Comparison of ENCODE assay signal across 9 mouse cellular contexts in the genomic region with DNA sequence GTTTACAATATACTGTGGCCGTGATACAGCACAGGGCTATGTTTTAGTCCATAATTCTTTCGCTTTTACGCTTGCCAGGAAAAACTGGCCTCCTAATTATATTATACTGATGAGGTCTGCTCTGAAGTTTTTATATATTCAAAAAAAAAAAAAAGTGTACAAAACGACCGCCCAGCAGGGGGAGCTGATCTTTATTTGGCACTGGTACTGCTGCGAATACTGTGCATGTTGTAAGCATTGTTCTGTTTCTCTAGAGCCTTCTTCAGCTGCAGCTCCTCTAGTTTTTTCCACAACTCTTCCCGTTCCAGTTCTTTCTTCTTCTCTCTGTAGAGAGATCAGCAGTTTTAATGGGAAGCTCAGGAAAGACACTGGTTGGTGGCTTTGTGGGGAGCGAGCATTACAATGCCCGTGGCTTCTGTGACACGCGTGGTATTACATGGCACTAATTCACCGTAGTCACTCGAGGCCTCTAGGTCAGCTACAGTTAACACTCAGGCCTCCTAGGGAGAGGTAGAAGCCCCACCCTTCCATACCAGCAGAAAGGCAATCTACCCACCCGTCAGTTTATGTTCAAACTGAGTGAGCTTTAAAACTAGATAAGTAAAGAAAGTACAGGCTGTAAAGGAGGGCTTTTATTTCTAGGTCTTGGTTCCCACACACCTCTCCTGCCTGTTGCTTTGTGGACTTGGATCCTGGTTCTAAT. TPM values are rescaled to one million over a fixed set of nuclear protein-coding genes. Genes with fewer than 3 reads are reported as not detected.
DNase-seq lines count a peak whose midpoint lies in the region; ATAC-seq lines count a peak whose summit lies in the region.
"Had no signal": no experiment of that assay in that cellular context is flagged by ENCODE, and none has a peak within 500 bp of the region (broad histone marks: within the 10 kb centered on the region; RNA-seq: fewer than 3 reads in every experiment).

No protein-coding gene starts in this region.

- H3K4me1 ChIP-seq in heart, embryonic 12.5 days (replicated peaks): peaks cover 27% of the 10 kb centered on the region
- H3K4me1 ChIP-seq in embryonic facial prominence, embryonic 10.5 days: peaks cover 30% of the 10 kb centered on the region
- peaks cover 22% of the 10 kb centered on the region for H3K4me1 ChIP-seq in lung, embryonic 15.5 days

- H3K27ac ChIP-seq in heart, embryonic 12.5 days (ENCODE audit: poor library complexity, severe bottlenecking): no peak overlapping the region
- peak overlapping the region; percentile 72 for H3K27ac ChIP-seq in embryonic facial prominence, embryonic 10.5 days (replicated peaks)
- H3K27ac ChIP-seq in lung, embryonic 15.5 days: 0 out of 2 replicates have a peak overlapping the region, but pooled peaks have one; percentile 45
- H3K27ac ChIP-seq: stomach, embryonic 15.5 days had no signal

- H3K27me3 ChIP-seq in heart, embryonic 12.5 days (replicated peaks): no peaks in the 10 kb centered on the region
- no peaks in the 10 kb centered on the region for H3K27me3 ChIP-seq in embryonic facial prominence, embryonic 10.5 days (replicated peaks; ENCODE audit: low read depth, poor library complexity, severe bottlenecking)
- no peaks in the 10 kb centered on the region for H3K27me3 ChIP-seq in lung, embryonic 15.5 days
- H3K27me3 ChIP-seq: stomach, embryonic 15.5 days had no signal

- peak; percentile 31 to 81 for DNase-seq in heart, adult 18-20 months
- DNase-seq in urinary bladder, postnatal 36 days (ENCODE audit: low spot score in 2 of 2): peak; percentile 25 to 39
- no peak for DNase-seq in urinary bladder, postnatal 10 days (ENCODE audit: low spot score)
- DNase-seq in embryonic facial prominence, embryonic 10.5 days (ENCODE audit: low spot score): peak; percentile 65
- DNase-seq in hindlimb bud, embryonic 11.5 days (ENCODE audit: extremely low spot score, low read depth, low spot score): peak; percentile 10
- peak; percentile 52 for DNase-seq in thymus, postnatal 14 days

- no peak for ATAC-seq in heart, embryonic 12.5 days (ENCODE audit: insufficient number of reproducible peaks, low FRiP score)
- no peak for ATAC-seq in lung, embryonic 15.5 days (ENCODE audit: borderline replicate concordance, extremely low read depth, low FRiP score, low TSS enrichment)

- peaks cover 69% of the 10 kb centered on the region for H3K36me3 ChIP-seq in heart, embryonic 12.5 days
- peaks cover 93% of the 10 kb centered on the region for H3K36me3 ChIP-seq in embryonic facial prominence, embryonic 10.5 days (replicated peaks)
- H3K36me3 ChIP-seq in lung, embryonic 15.5 days: peaks cover 60% of the 10 kb centered on the region

- no peak overlapping the region for H3K9ac ChIP-seq in heart, embryonic 12.5 days
- H3K9ac ChIP-seq in lung, embryonic 15.5 days: no peak overlapping the region
- H3K9ac ChIP-seq: stomach, embryonic 15.5 days had no signal

- H3K4me2 ChIP-seq in heart, embryonic 12.5 days: no peak overlapping the region
- H3K4me2 ChIP-seq in lung, embryonic 15.5 days: no peak overlapping the region
- H3K4me2 ChIP-seq: stomach, embryonic 15.5 days had no signal

- no peaks in the 10 kb centered on the region for H3K9me3 ChIP-seq in heart, embryonic 12.5 days (replicated peaks)
- H3K9me3 ChIP-seq in embryonic facial prominence, embryonic 10.5 days: no peaks in the 10 kb centered on the region
- no peaks in the 10 kb centered on the region for H3K9me3 ChIP-seq in lung, embryonic 15.5 days
- H3K9me3 ChIP-seq: stomach, embryonic 15.5 days had no signal

- no peak overlapping the region for H3K4me3 ChIP-seq in heart, embryonic 12.5 days
- no peak overlapping the region for H3K4me3 ChIP-seq in embryonic facial prominence, embryonic 10.5 days
- H3K4me3 ChIP-seq in lung, embryonic 15.5 days: no peak overlapping the region
- H3K4me3 ChIP-seq: stomach, embryonic 15.5 days had no signal

- 70% methylated on average over 14 of the region's 14 CpGs for WGBS in heart, embryonic 12.5 days
- WGBS in embryonic facial prominence, embryonic 10.5 days: 69% methylated on average over 14 of the region's 14 CpGs
- 59% methylated on average over 14 of the region's 14 CpGs for whole genome bisulfite sequencing in lung, embryonic 15.5 days

RNA-seq across cellular contexts. Expression of a gene that starts 27.2 kb away (rescaled TPM):
- 1 to 10 TPM; 3.1 to 4.0 TPM for total RNA-seq in heart, adult 18-20 months (2021)
- polyA plus RNA-seq in heart, embryonic 12.5 days (2016; fragmentation: Nextera tagmentation; extraction: Ambion mirVana): 16.6 and 18.1 TPM in 2 replicates
- polyA plus RNA-seq in embryonic facial prominence, embryonic 10.5 days (2016; fragmentation: Nextera tagmentation; extraction: Ambion mirVana): 25.4 and 26.0 TPM in 2 replicates
- polyA plus RNA-seq in lung, embryonic 15.5 days (2015; fragmentation: Nextera tagmentation; extraction: Ambion mirVana): 21.5 and 22.7 TPM in 2 replicates

RNA-seq across cellular contexts. Expression of a gene that starts 34.9 kb away (rescaled TPM):
- 100 to 1,000 TPM; 101 to 108 TPM for total RNA-seq in heart, adult 18-20 months (2021)
- polyA plus RNA-seq in heart, embryonic 12.5 days (2016; fragmentation: Nextera tagmentation; extraction: Ambion mirVana): 103 and 105 TPM in 2 replicates
- 42.8 and 48.6 TPM in 2 replicates for polyA plus RNA-seq in embryonic facial prominence, embryonic 10.5 days (2016; fragmentation: Nextera tagmentation; extraction: Ambion mirVana)
- polyA plus RNA-seq in lung, embryonic 15.5 days (2015; fragmentation: Nextera tagmentation; extraction: Ambion mirVana): 103 and 115 TPM in 2 replicates

RNA-seq across cellular contexts. Expression of a gene that starts 50.1 kb away (rescaled TPM):
- 100 to 1,000 TPM; 100 to 110 TPM for total RNA-seq in heart, adult 18-20 months (2021)
- polyA plus RNA-seq in heart, embryonic 12.5 days (2016; fragmentation: Nextera tagmentation; extraction: Ambion mirVana): 43.0 and 45.6 TPM in 2 replicates
- polyA plus RNA-seq in embryonic facial prominence, embryonic 10.5 days (2016; fragmentation: Nextera tagmentation; extraction: Ambion mirVana): 10.5 and 12.1 TPM in 2 replicates
- polyA plus RNA-seq in lung, embryonic 15.5 days (2015; fragmentation: Nextera tagmentation; extraction: Ambion mirVana): 27.1 and 32.2 TPM in 2 replicates
